Mouse (Mus musculus): ENCODE results near the gene Vapb.

DNA sequence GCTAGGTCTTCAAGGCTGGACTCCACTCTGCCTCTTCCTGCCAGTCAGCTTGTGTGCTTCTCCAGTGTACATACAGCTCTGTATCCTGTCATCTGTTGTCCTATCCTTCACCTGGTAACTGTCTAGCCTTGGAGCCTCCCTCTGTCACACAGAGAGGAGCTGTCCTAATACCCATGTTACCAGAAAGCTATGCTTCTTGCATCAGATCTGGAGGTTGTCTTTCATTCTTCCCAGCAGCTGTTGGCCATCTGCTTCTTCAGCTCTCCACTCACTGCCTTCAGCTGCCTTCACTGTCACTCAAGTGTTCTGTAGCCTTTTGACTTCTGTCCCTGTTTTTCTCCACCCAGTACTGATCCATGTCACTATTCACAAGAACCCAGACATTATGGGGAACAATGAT is 47.5 kb upstream of the Vapb start:
- no peak for TF ChIP-seq GATA1 (IDR thresholded peaks at IDR 0.05; ENCODE audit: low read length)
- no peak for TF ChIP-seq TAL1 (IDR thresholded peaks at IDR 0.05; ENCODE audit: low read length)

Data from erythroblast, embryonic 14.5 days (primary cell).